Mouse (Mus musculus) spleen, postnatal 14 days (tissue): Measurements from ENCODE around the gene Ank2.

Experiments used
- DNase-seq, 2 experiments: peaks; one replicate each; pipeline ENCODE4 v3.0.0; 2021 to 2022; ENCODE audit warnings: low spot score in 2 of 2

Gene Ank2

DNA sequence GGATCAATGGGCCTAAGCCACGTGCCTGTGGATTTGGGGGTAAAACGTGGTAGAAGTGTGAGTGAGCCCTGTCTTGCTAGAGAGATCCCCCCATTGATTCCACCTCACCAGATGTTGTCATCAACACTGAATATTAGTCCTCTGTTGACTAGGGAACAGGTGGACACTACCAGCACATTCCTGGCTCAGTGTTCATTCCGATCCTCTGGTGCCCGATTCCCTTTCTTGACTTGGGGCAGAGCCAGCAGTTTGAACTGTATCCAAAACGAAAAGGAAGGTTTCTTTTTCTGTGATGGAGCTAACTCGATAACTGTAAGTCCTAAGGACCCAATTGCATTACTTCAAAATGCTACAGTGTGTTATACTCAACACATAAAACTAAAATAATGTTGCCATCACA lies 382.9 kb downstream of the Ank2 start:
- DNase-seq: no peak

DNA sequence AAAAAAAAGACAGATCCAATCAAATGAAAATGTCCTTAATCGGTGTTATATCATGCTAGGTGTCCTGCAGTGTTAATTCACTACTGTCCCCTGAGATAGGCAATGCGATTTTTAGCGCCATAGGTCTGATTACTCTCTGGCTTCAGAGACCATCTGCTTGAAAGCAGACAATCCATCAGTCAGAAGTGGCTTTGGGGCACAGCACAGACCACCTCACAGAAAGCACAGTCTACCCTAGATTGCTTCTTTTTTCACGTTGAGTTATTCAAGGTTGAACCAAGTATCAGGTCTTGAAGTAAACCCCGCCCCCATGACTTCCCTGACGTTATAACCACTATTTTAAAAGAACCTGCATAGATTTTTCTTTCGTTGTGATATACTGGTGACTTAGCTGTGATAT lies 385.9 kb downstream of the Ank2 start:
- DNase-seq: no peak

DNA sequence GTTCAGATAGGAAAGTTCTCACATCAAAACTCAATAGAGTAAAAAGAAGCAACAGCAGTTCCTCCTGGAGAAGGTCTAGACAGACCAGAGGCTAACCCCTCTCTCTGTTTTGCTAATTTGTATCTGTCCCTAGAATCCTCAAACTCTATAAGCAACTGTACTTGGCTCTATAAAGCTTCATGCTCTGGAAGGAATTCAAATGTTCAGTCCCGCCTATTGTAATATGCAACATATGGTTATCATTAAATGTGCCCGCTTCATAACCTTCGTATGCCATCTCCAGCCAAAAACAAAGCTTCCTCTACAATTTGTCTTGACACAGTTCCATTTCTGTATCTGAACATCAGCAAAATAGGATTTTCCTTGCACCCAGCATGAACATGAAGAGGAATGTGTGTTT lies 389.7 kb downstream of the Ank2 start:
- no peak for DNase-seq

DNA sequence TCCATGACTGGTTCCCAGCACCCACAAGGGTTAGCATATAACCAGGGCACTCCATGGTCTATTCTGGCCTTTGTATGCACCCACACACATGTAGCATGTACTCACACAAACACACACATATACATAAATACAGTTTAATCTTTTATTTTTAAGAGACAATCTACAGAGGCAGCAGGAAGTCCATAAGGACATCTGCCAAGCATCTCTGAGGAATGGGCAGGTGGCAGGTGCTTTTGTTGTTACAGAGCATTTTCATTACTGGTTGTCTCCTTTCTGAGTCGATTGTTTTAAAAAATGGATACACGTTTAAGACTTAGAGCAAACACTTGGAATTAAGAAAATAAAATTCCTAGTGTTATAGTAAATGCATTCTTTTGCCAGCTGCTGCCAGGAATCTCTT lies 390.7 kb downstream of the Ank2 start:
- no peak for DNase-seq

DNA sequence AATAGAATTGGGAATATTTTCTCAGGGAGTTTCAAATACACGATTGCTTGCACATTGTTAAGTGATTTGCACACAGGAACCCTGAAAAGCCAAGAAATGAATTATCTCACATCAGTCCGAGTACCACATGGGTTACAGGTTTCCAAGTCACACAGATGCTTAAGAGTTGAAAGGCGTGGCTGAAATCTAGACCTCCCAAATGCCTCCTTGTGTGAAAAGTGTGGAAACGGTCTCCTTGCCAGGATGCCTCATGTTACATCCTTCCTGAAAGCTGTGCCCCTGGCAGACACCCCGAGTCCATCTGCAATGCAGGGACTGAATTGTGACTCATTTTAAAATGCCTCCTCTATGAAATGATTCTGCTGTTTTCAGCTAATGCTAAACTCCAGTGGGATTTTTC lies 391.9 kb downstream of the Ank2 start:
- no peak for DNase-seq

DNA sequence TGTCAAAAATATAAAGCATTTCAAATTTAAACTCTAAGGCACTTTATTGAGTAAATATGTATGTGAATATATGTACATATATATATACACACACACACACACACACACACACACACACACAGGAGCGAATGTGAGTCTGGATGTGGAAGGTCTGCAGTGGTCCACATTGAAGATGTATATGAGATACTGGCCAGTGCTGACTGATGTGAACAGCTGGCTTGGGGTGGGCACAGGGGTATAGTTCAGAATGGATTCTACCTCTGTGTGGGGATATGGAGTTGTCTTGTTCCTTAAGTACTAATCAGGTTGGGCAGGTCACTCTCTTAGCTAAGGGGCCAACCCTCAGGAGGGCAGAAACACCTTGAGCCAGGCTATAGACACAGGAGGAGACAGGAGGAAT lies 397.8 kb downstream of the Ank2 start:
- no peak for DNase-seq

DNA sequence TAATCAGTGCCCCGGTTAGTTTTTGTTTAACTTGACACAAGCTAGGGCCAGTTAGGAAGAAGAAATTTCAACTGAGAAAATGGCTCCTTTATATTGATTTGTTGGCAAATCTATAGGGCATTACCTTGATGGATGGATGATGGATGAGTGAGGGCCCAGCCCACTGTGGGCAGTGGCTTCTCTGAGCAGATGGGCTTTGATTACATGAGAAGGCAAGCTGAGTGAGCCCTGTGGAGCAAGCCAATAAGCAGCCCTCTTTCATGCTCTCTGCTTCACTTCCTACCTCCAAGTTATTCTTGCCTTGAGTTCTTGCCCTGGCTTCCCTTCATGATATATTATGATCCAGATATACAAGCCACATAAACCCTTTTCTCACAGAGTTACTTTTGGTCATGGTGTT lies 401.4 kb downstream of the Ank2 start:
- DNase-seq: no peak

DNA sequence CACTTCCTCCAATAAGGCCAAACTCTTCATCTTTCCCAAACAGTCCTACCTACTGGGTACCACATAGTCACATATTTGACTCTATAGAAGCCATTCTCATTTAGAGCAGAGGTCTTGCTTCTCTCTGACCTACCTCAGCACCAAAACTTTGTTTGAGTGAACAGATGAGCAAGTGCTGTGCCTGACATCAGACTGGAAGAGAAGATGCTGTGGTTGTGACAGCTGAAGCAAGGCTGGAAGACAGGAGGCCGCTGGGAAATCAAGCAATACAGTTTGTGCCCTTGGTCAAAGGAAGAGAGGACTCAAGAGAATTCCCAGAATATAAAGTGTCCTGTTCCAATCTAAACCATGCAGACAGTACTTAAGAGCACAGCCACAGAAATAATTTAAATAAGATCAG lies 402.0 kb downstream of the Ank2 start:
- DNase-seq: no peak

DNA sequence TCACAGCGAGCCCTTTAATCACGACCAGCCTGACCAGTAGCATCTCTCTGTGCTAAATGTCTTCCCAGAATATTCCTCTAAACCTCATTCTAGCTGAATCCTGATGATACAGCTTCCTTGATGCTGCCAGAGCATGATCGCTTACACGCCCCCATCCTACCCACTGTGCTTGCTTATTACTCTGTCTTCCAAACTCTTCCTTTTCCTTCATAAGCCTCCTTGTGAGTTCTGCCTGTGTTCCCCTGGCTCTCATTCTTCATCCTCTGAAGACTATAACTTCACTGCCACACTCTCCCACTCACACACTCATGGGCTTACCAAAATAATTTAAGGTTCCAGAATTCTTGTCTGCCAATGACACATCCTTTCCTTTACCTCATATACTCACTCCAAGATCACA lies 405.5 kb downstream of the Ank2 start:
- DNase-seq: no peak

DNA sequence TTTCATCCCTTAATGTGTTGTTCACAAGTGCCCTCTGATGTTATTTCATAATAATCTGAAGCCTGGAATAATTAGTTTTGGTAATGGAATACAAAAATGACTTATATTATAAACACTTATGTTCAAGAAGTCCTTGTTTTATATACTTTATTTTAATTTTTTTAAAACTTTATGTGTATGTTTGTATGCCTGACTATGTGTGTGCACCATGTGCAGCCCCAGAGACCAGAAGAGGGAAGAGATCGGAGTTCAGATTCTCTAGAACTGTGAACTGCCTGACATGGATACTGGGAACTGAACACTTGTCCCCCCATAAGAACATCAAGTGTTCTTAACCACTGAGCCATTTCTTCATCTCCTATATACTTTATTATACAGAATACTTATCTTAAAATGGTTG lies 411.6 kb downstream of the Ank2 start:
- DNase-seq: no peak

DNA sequence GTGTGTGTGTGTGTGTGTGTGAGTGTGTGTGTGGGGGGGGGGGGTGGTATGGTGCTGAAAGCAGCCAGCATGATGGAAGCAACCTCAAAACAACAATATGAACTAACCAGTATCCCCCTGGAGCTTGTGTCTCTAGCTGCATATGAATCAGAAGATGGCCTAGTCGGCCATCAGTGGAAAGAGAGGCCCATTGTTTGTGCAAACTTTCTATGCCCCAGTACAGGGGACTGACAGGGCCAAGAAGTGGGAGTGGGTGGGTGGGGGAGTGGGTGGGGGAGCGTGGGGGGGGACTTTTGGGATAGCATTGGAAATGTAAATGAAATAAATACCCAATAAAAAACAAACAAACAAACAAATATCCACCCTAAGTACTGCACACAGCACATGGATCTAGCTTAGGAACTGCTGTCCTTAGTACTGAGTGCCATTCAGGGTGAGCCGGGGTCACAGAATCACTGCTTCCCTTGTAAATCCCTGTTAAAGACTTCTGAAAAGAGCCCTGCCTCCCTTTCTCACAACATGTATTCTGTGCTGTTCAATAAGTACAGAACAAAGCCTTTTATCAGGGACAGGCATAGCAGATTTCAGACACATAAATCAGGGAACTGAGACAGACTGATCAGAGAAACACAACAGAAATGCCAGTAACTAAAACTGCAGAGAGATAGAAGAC lies 412.2 kb downstream of the Ank2 start:
- DNase-seq: no peak

DNA sequence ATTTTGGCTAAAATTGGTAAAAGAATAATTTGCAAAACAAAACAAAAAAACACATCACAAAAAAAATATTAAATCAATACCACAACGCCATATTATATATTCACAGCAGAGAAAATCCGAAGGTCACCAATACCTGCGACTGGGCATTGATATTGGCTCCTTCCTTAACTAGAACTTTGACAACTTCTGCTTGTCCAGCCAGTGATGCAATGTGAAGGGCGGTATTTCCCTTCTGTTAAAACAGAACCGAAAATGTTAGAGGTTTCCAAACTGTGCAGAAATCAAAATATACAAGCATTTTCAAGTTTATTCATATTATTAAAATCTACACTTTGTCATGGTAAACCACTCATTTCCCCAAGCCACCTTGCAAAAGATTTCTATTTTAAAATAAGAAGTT lies 421.8 kb downstream of the Ank2 start:
- DNase-seq: no peak

DNA sequence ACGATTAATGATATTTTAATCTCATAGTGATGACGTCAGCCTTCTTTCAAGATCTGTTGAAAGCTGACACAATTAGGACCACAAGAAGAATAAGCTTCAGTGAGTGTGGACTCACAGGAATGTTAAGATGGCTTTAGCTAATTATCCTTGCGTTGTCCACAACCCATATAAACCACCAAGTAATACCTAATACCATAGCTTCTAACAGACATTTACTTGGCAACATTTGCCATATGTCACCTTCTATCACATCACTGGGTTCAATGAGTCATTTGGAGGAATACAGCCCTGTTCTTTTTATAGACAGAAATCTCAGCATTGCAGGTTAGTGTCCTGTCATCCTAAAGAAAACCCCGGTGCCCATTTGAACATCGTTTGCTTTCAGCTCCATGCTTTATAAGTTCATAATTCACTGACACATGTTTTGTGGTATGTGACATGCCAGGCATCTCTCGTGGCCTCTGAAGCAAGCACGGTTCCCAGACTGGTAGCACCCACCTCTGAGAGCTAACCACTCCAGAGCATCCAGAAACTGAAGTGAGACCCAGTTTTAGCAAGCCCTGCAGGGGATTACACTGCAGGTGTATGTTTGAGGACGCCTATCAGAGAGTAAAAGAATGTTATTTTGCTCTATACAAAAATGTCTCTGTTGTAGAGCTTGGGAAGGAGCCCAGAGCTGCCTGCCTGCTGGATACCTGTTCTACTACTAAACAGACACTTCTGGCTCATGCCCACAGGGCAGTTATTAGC lies 423.4 kb downstream of the Ank2 start:
- no peak for DNase-seq

DNA sequence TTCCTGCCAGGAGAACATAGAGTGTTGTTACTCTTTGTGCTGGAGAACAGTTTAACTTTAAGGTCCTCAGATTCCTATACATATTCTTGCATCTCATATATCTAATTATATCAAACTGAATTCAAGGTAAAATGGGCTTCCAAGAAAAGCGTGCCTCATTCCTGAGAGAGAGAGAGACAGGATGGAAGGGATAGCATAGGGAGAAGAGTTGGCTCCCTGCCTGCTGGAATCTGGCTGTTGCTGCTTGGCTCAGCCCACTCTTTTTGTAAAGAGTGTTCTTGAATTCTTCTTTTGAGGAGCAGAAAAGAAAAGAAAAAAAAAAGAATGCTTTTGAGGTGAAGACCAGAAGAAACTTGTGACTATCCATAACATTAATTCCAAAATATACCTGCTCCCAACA lies 427.7 kb downstream of the Ank2 start:
- DNase-seq: no peak

DNA sequence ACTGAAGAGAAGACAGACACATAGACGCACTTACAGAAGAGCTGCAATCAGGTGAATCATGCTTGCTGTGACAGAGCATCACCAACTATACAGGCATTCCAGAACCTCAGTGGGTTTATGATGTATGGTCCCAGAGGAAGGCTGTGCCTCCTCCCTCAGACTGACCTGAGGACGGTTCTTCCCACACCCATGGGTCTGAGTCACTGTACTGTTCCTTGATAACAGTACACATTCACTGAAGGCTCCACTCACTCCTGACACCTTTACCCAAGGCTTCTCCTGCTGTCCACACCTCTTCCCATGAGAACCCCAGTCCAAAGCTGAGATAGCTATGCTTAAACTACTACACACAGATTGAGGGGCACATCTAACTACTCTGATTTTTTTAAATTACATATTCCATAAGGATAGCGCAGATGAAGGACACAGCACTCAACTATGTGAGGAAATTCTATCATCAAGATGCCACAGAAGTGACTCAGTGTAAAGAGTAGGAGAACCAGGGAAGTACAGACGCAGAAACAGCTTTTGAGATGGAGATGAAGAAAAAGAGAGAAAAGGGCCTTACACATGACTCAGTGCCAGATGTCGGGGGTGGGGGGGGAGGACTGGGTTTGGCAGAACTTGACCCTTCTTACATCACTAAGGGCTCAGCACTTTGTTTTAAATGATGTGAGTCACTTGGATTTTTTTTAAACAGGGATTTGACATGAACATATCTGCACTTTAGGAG lies 435.3 kb downstream of the Ank2 start:
- DNase-seq: no peak

DNA sequence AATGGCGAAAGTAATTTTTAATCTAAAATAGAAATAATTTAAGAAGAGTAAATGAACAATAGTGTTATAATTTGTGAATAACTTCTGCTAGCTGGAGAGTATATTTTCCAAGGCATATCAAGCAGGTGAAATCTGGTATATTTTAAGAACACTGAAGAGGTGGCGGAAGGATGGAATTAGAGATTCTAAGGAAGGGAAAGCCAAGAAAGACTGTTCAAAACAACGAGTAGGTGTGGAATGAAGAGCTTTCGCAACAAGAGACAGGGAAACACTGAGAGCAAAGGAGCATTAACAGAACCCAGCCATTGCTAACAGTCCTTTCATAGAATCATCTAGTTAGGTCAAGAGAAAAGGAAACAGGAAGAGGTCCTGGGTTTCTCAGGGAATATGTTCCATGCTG lies 439.5 kb downstream of the Ank2 start:
- DNase-seq: no peak

DNA sequence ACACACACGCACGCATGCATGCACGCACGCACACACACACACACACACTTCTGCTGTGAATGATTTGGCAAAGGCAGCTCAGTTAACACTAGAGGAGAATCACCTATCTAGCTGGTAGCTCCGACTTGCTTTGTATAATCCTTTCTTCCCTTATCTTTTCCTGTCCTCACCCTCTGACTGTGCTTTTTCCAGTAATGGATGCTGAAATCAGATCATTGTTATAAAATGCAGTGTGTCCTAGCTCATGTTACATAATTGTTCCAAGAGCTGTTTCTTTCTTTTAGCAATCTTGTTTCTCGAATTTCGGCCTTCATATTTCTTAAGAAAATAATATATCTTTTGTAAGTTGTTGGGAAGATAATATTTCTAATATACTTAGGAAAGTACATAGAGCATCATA lies 457.9 kb downstream of the Ank2 start:
- no peak for DNase-seq

DNA sequence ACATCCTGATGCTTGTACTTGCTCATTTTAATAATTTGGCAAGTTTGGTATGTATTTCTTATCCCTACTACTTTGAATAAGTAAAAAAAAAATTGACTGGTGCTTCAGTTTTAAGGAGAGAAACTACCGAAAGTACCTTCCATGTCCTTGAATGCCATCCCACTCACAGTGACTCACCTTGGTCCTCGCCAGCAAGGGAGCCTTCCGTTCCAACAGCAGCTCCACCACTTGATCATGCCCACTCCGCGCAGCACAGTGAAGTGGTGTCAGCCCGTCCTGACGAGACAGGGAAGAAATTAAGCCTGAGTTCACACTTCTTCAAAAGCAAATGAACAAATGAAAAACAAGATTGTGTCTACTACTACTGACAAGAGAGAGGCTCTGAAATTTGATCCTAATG lies 460.6 kb downstream of the Ank2 start:
- no peak for DNase-seq

DNA sequence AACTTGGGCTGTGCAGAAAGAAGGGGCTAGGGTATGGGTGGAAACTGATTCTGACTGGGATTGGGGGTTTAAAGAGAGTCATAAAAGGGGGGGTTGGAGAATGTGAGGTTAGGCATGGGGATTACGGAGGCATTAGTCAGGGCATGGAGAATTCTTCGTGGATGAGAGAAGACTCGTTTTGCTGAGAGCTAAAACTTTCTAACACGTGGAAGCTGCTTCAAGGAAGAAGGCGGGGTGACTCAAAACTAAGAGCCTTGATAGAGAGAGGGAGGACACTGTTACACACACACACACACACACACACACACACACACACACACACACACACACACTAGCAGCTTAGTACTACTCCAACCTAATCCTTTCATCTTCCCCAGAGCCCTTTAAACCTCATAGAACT lies 463.0 kb downstream of the Ank2 start:
- no peak for DNase-seq

DNA sequence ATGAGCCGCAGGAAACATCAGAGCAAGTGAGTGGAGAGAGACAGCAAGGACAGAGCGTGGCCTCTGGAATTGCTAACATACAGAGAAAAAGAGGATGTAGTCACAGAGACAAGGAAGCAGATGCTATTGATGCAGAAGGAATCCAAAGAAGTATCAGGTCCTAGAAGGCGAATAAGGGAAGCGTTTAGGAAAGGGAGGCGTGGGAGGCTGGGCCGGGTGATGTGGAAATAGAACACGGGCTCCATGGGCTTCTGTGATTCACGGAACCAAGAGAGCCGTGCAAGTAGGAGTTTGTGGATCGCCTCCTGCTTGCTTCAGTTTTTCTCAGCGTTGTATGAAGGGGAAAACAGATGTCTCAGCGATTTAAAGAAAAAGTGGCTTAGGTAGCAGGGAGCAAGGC lies 463.6 kb downstream of the Ank2 start:
- DNase-seq: no peak

DNA sequence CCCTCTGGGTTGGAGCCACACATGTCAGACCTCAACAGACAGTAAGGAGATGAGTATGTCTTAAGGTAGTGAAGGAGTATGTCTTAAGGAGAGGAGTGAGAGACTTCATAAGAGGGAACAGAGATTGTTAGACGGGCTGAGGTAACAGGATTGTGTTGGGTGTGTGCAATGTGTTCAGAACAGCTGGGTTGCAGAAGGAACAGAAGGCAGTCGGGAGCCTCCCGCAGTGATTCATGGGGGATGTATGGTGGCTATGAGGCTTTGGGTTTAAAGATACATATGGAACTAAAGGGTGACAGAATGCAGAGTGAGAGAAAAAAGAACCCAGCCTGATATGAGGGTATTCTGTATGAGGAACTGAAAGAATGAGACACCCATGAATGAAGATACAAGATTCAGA lies 464.2 kb downstream of the Ank2 start:
- DNase-seq: no peak

DNA sequence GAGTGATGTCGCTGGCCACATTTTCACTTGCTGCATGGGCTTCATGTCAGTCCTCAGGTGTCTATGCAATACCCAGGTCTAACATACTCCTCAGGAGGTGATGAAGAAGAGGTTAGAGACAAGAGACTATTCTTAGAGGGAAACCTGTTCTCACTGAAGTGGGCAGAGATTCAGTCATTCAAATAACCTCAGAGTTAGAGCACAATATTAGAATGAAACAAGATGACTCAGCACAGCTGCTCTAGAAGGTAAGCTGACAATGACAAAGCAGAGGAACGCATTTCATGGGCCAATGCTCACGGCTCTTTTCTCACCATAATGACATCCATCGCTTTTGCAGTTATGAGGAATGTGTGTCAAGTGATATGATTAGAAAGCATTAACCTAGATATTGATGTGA lies 475.2 kb downstream of the Ank2 start:
- no peak for DNase-seq

DNA sequence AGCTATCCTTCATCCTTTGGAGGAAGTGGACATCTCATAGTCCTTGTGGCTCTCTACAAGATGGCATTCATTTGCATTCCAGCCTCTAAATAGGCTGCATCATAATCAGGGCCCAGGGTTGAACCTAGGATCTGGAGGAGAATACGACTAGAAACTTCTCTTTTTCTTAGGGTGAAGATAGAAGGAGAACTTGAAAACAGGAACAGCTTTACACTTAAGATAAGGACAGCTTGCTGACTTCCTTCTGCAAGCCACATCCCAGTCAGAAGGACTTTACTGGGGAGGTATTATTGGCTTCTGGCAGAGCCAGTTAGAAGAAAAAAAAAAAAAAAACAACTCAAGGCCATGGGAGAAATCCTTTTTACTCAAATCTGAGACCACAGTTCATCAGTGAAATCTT lies 479.0 kb downstream of the Ank2 start:
- DNase-seq: no peak
